Mouse (Mus musculus): ENCODE measurements around the gene Trpm3. TPM values are rescaled to one million over a fixed set of nuclear protein-coding genes. Genes with fewer than 3 reads are reported as not detected.

Gene Trpm3
- polyA plus RNA-seq (2015; fragmentation: Nextera tagmentation; extraction: Ambion mirVana) = 36.3 and 39.8 TPM in 2 replicates

- Histone ChIP-seq H3K36me3 (ENCODE audit: control insufficient read depth, insufficient read depth, low read length) (no peaks in the 10 kb centered on the region), H3K4me1 (ENCODE audit: control insufficient read depth, insufficient read depth, low read depth, low read length) (peaks cover 3% of the 10 kb centered on the region), H3K4me2 (ENCODE audit: low read length) (peak within 1 kb of the TSS; percentile 79), H3K27ac (ENCODE audit: low read depth, low read length) (no peak within 1 kb of the TSS), H3K4me3 (ENCODE audit: low read length) (peak within 1 kb of the TSS; percentile 49), H3K27me3 (replicated peaks; ENCODE audit: control insufficient read depth, insufficient read depth, low read length) (no peaks in the 10 kb centered on the region), H3K9me3 (ENCODE audit: control insufficient read depth, low read length) (no peaks in the 10 kb centered on the region), H3K9ac (ENCODE audit: low read depth, low read length) (peak within 1 kb of the TSS; percentile 57)
- ATAC-seq = peak; percentile 97
- WGBS = under 1% methylated on average over 39 of the region's 39 CpGs
Observed at GRCm38 (mm10) chr19:22138590-22139421, at the start of gene Trpm3. Gene Trpm3 (plus strand): TSS chr19:22139046.

- ATAC-seq = no peak
- no peak overlapping the region for H3K9ac ChIP-seq (ENCODE audit: low read depth, low read length)
- H3K4me1 ChIP-seq (ENCODE audit: control insufficient read depth, insufficient read depth, low read depth, low read length) = no peaks in the 10 kb centered on the region; the same call in 1 of the 2 replicates
- H3K4me3 ChIP-seq (ENCODE audit: low read length) = no peak overlapping the region
- H3K9me3 ChIP-seq (ENCODE audit: control insufficient read depth, low read length) = no peaks in the 10 kb centered on the region
- no peak overlapping the region for H3K4me2 ChIP-seq (ENCODE audit: low read length)
- no peak overlapping the region for H3K27ac ChIP-seq (ENCODE audit: low read depth, low read length)
- no peaks in the 10 kb centered on the region for H3K27me3 ChIP-seq (replicated peaks; ENCODE audit: control insufficient read depth, insufficient read depth, low read length)
- no peaks in the 10 kb centered on the region for H3K36me3 ChIP-seq (ENCODE audit: control insufficient read depth, insufficient read depth, low read length)
- WGBS = 39% methylated on average over 4 of the region's 4 CpGs
Observed at GRCm38 (mm10) chr19:22100582-22100981, 38.3 kb upstream of the Trpm3 start.

GRCm38 (mm10) chr19:22103865-22104264 is 35.0 kb upstream of the Trpm3 start:
- H3K9me3 ChIP-seq (ENCODE audit: control insufficient read depth, low read length) = no peaks in the 10 kb centered on the region
- H3K4me2 ChIP-seq (ENCODE audit: low read length) = no peak overlapping the region
- no peak overlapping the region for H3K9ac ChIP-seq (ENCODE audit: low read depth, low read length)
- no peaks in the 10 kb centered on the region for H3K27me3 ChIP-seq (replicated peaks; ENCODE audit: control insufficient read depth, insufficient read depth, low read length)
- no peaks in the 10 kb centered on the region; the same call in 1 of the 2 replicates for H3K4me1 ChIP-seq (ENCODE audit: control insufficient read depth, insufficient read depth, low read depth, low read length)
- no peaks in the 10 kb centered on the region for H3K36me3 ChIP-seq (ENCODE audit: control insufficient read depth, insufficient read depth, low read length)
- no peak overlapping the region for H3K4me3 ChIP-seq (ENCODE audit: low read length)
- WGBS = 83% methylated on average over 4 of the region's 4 CpGs
- ATAC-seq = no peak
- H3K27ac ChIP-seq (ENCODE audit: low read depth, low read length) = no peak overlapping the region

- WGBS = 50% methylated on average over 7 of the region's 7 CpGs
- Histone ChIP-seq H3K36me3 (ENCODE audit: control insufficient read depth, insufficient read depth, low read length) (no peaks in the 10 kb centered on the region), H3K4me2 (ENCODE audit: low read length) (no peak overlapping the region), H3K9ac (ENCODE audit: low read depth, low read length) (no peak overlapping the region), H3K9me3 (ENCODE audit: control insufficient read depth, low read length) (no peaks in the 10 kb centered on the region), H3K4me3 (ENCODE audit: low read length) (no peak overlapping the region), H3K27me3 (replicated peaks; ENCODE audit: control insufficient read depth, insufficient read depth, low read length) (no peaks in the 10 kb centered on the region), H3K27ac (ENCODE audit: low read depth, low read length) (no peak overlapping the region), H3K4me1 (ENCODE audit: control insufficient read depth, insufficient read depth, low read depth, low read length) (no peaks in the 10 kb centered on the region; the same call in 1 of the 2 replicates)
- ATAC-seq = no peak
Observed at GRCm38 (mm10) chr19:22104848-22105484, 33.9 kb upstream of the Trpm3 start.

GRCm38 (mm10) chr19:22105648-22106047 is 33.2 kb upstream of the Trpm3 start:
- H3K27ac ChIP-seq (ENCODE audit: low read depth, low read length) = no peak overlapping the region
- ATAC-seq = no peak
- no peak overlapping the region for H3K4me2 ChIP-seq (ENCODE audit: low read length)
- WGBS = 73% methylated on average over 2 of the region's 2 CpGs
- no peaks in the 10 kb centered on the region for H3K36me3 ChIP-seq (ENCODE audit: control insufficient read depth, insufficient read depth, low read length)
- H3K4me1 ChIP-seq (ENCODE audit: control insufficient read depth, insufficient read depth, low read depth, low read length) = no peaks in the 10 kb centered on the region; the same call in 1 of the 2 replicates
- no peak overlapping the region for H3K9ac ChIP-seq (ENCODE audit: low read depth, low read length)
- no peaks in the 10 kb centered on the region for H3K27me3 ChIP-seq (replicated peaks; ENCODE audit: control insufficient read depth, insufficient read depth, low read length)
- no peaks in the 10 kb centered on the region for H3K9me3 ChIP-seq (ENCODE audit: control insufficient read depth, low read length)
- H3K4me3 ChIP-seq (ENCODE audit: low read length) = no peak overlapping the region

GRCm38 (mm10) chr19:22108893-22109463 is 29.9 kb upstream of the Trpm3 start:
- no peak for ATAC-seq
- H3K4me3 ChIP-seq (ENCODE audit: low read length) = no peak overlapping the region
- H3K4me2 ChIP-seq (ENCODE audit: low read length) = no peak overlapping the region
- no peaks in the 10 kb centered on the region for H3K36me3 ChIP-seq (ENCODE audit: control insufficient read depth, insufficient read depth, low read length)
- H3K4me1 ChIP-seq (ENCODE audit: control insufficient read depth, insufficient read depth, low read depth, low read length) = no peaks in the 10 kb centered on the region; the same call in 1 of the 2 replicates
- no peak overlapping the region for H3K9ac ChIP-seq (ENCODE audit: low read depth, low read length)
- WGBS = 87% methylated on average over 8 of the region's 8 CpGs
- no peaks in the 10 kb centered on the region for H3K9me3 ChIP-seq (ENCODE audit: control insufficient read depth, low read length)
- no peaks in the 10 kb centered on the region for H3K27me3 ChIP-seq (replicated peaks; ENCODE audit: control insufficient read depth, insufficient read depth, low read length)
- no peak overlapping the region for H3K27ac ChIP-seq (ENCODE audit: low read depth, low read length)

GRCm38 (mm10) chr19:22120976-22121375 is 17.9 kb upstream of the Trpm3 start:
- no peak for ATAC-seq
- H3K4me2 ChIP-seq (ENCODE audit: low read length) = no peak overlapping the region

GRCm38 (mm10) chr19:22121631-22122030 is 17.2 kb upstream of the Trpm3 start:
- Histone ChIP-seq H3K9me3 (ENCODE audit: control insufficient read depth, low read length) (no peaks in the 10 kb centered on the region), H3K4me3 (ENCODE audit: low read length) (no peak overlapping the region), H3K27ac (ENCODE audit: low read depth, low read length) (no peak overlapping the region), H3K36me3 (ENCODE audit: control insufficient read depth, insufficient read depth, low read length) (no peaks in the 10 kb centered on the region), H3K4me2 (ENCODE audit: low read length) (no peak overlapping the region), H3K4me1 (ENCODE audit: control insufficient read depth, insufficient read depth, low read depth, low read length) (no peaks in the 10 kb centered on the region), H3K27me3 (replicated peaks; ENCODE audit: control insufficient read depth, insufficient read depth, low read length) (no peaks in the 10 kb centered on the region), H3K9ac (ENCODE audit: low read depth, low read length) (no peak overlapping the region)
- WGBS = 92% methylated on average over 2 of the region's 2 CpGs
- no peak for ATAC-seq

More at GRCm38 (mm10) chr19:22120976-22121375, 17.9 kb upstream of the Trpm3 start:
- Histone ChIP-seq H3K4me3 (ENCODE audit: low read length) (no peak overlapping the region), H3K4me1 (ENCODE audit: control insufficient read depth, insufficient read depth, low read depth, low read length) (no peaks in the 10 kb centered on the region), H3K9ac (ENCODE audit: low read depth, low read length) (no peak overlapping the region), H3K27ac (ENCODE audit: low read depth, low read length) (no peak overlapping the region), H3K36me3 (ENCODE audit: control insufficient read depth, insufficient read depth, low read length) (no peaks in the 10 kb centered on the region), H3K27me3 (replicated peaks; ENCODE audit: control insufficient read depth, insufficient read depth, low read length) (no peaks in the 10 kb centered on the region), H3K9me3 (ENCODE audit: control insufficient read depth, low read length) (no peaks in the 10 kb centered on the region)
- WGBS = 77% methylated on average over 2 of the region's 2 CpGs

- H3K4me1 ChIP-seq (ENCODE audit: control insufficient read depth, insufficient read depth, low read depth, low read length) = no peaks in the 10 kb centered on the region
- no peak overlapping the region for H3K9ac ChIP-seq (ENCODE audit: low read depth, low read length)
- no peaks in the 10 kb centered on the region for H3K9me3 ChIP-seq (ENCODE audit: control insufficient read depth, low read length)
- no peaks in the 10 kb centered on the region for H3K27me3 ChIP-seq (replicated peaks; ENCODE audit: control insufficient read depth, insufficient read depth, low read length)
- no peak for ATAC-seq
- H3K36me3 ChIP-seq (ENCODE audit: control insufficient read depth, insufficient read depth, low read length) = no peaks in the 10 kb centered on the region
- no peak overlapping the region for H3K4me3 ChIP-seq (ENCODE audit: low read length)
- WGBS = 64% methylated on average over 3 of the region's 3 CpGs
- no peak overlapping the region for H3K4me2 ChIP-seq (ENCODE audit: low read length)
- H3K27ac ChIP-seq (ENCODE audit: low read depth, low read length) = no peak overlapping the region
Observed at GRCm38 (mm10) chr19:22132626-22133025, 6.2 kb upstream of the Trpm3 start.
